Mouse (Mus musculus) embryonic facial prominence, embryonic 14.5 days (tissue): ENCODE data around the gene Ly6c2. TPM values are rescaled to one million over a fixed set of nuclear protein-coding genes. Genes with fewer than 3 reads are reported as not detected.
"Not testable (repeated sequence)": the region's sequence is repeated elsewhere in the genome, so short reads cannot be mapped to it uniquely, and the experiment has no call there.

Experiments
- ATAC-seq: fragments of 200-750 bp; cut with Nextera tagmentation; 2 replicates; pipeline ENCODE4 v1.8.0; 2017; ENCODE audit warnings: low read depth, moderate number of reproducible peaks, moderate TSS enrichment
- DNase-seq: peaks from one replicate; pipeline ENCODE4 v3.0.0-alpha.2; 2015; ENCODE audit warnings: low spot score
- H3K27ac ChIP-seq: fragments of 300-500 bp; sonication (generic); replicated peaks from 2 replicates; pipeline ENCODE4 v1.5.1; 2014; ENCODE audit warnings: low read depth, mild to moderate bottlenecking, low read length, moderate library complexity
- H3K27me3 ChIP-seq: fragments of 300-500 bp; sonication (generic); replicated peaks from 2 replicates; pipeline ENCODE4 v1.6.1; 2014; ENCODE audit warnings: low read length; ENCODE audit not compliant: control insufficient read depth, insufficient read depth
- H3K36me3 ChIP-seq: fragments of 300-500 bp; sonication (generic); 2 replicates; pipeline ENCODE4 v1.6.1; 2014; ENCODE audit warnings: low read length, mixed read lengths; ENCODE audit not compliant: control insufficient read depth, insufficient read depth
- H3K4me1 ChIP-seq: fragments of 300-500 bp; sonication (generic); 2 replicates; pipeline ENCODE4 v1.6.1; 2014; ENCODE audit warnings: antibody characterized with exemption, low read length; ENCODE audit not compliant: control insufficient read depth, insufficient read depth
- H3K4me2 ChIP-seq: fragments of 300-500 bp; sonication (generic); 2 replicates; pipeline ENCODE4 v1.6.1; 2014; ENCODE audit warnings: low read depth, mild to moderate bottlenecking, low read length, moderate library complexity, mixed read lengths
- H3K4me3 ChIP-seq: fragments of 300-500 bp; sonication (generic); 2 replicates; pipeline ENCODE4 v1.5.1; 2014; ENCODE audit warnings: low read depth, mild to moderate bottlenecking, low read length
- H3K9ac ChIP-seq: fragments of 300-500 bp; sonication (generic); 2 replicates; pipeline ENCODE4 v1.6.1; 2014; ENCODE audit warnings: low read depth, mild to moderate bottlenecking, low read length, moderate library complexity, mixed read lengths
- H3K9me3 ChIP-seq: fragments of 300-500 bp; sonication (generic); 2 replicates; pipeline ENCODE4 v1.6.1; 2016; ENCODE audit warnings: low read length; ENCODE audit not compliant: control insufficient read depth
- WGBS: fragments of 180-500 bp; shearing (Covaris S2); extraction: QIAGEN DNeasy Blood & Tissue Kit; methylation state at CpG from one replicate; pipeline ENCODE4 v1.1.7; 2014; 5-methylcytosine and 5-hydroxymethylcytosine counted together
- polyA plus RNA-seq: library from polyadenylated mRNA; unstranded; fragments of >200 nt; fragmentation: Nextera tagmentation; extraction: Ambion mirVana; gene quantifications from 2 replicates; pipeline ENCODE4 v1.2.1, GENCODE M21; 2014

Ly6c2 gene
- polyA plus RNA-seq, 1 experiment from 2014 or later, result 1.7 TPM

- not testable (repeated sequence) for H3K4me1 ChIP-seq, H3K27ac ChIP-seq, ATAC-seq, H3K9me3 ChIP-seq, H3K9ac ChIP-seq, H3K27me3 ChIP-seq, H3K4me3 ChIP-seq, H3K4me2 ChIP-seq, H3K36me3 ChIP-seq
- peak; percentile 7 for DNase-seq
- WGBS, result 35% methylated on average over 6 of the region's 6 CpGs
Measured at GRCm38 (mm10) chr15:75062030-75062574, 49.7 kb downstream of the Ly6c2 start.

GRCm38 (mm10) chr15:75060505-75060904 lies 51.3 kb downstream of the Ly6c2 start:
- ATAC-seq (no peak), DNase-seq (peak; percentile 3)
- Histone ChIP-seq H3K4me3 (no peak overlapping the region), H3K4me1 (no peaks in the 10 kb centered on the region), H3K27me3 (no peaks in the 10 kb centered on the region), H3K36me3 (no peaks in the 10 kb centered on the region), H3K9me3 (no peaks in the 10 kb centered on the region), H3K4me2 (no peak overlapping the region), H3K9ac (no peak overlapping the region), H3K27ac (no peak overlapping the region)

Other genes starting within 250 kb of the Ly6c2 start
- not detected in 2 replicates for gene 2010109I03Rik, start 214.9 kb downstream of the Ly6c2 start, polyA plus RNA-seq
- gene Ly6i, start 128.5 kb downstream of the Ly6c2 start, polyA plus RNA-seq, result not detected in 2 replicates
- gene Ly6a, start 113.9 kb downstream of the Ly6c2 start, polyA plus RNA-seq, result 7.8 and 17.1 TPM in 2 replicates
- 14.8 and 21.5 TPM in 2 replicates for gene Ly6c1, start 63.1 kb downstream of the Ly6c2 start, polyA plus RNA-seq
- gene Ly6g, start 43.3 kb upstream of the Ly6c2 start, polyA plus RNA-seq, result not detected in 2 replicates
- not detected in 2 replicates for gene BC025446, start 104.4 kb upstream of the Ly6c2 start, polyA plus RNA-seq
- not detected in 2 replicates for gene Ly6f, start 156.5 kb upstream of the Ly6c2 start, polyA plus RNA-seq